15 mouse cellular contexts compared by ENCODE assay signal in the genomic region with DNA sequence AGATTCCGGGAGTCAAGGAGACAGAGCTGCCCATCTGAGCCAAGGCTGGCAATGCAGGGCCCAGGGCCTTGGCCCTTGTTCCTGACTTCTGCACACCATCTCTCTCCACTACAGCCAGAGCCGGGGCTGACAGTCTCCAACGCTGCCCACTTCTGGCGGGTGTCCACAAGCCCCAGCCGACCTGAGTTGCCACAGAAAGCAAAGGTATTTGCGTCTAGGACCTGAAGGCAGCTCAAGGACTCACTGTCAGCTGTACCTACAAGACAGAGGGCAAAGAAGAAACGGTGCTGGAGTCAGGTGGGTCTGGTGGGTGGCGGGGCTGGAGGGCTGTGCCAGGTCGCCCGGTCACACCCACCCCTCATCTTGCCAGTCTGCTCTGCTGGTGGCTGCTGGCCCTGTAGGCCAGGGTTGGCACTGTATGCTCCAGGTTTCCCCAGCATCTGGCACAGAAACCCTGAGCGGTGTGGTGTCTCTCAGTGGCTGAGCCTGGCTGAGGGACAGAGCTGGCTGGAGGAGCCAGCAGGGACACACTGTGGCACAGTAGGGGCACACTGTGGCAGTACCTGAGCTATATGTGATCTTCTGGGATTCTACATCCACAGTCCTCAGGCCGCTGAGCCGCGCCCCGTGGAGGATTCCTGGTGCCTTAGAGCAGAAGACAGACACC. TPM values are rescaled to one million over a fixed set of nuclear protein-coding genes. Genes with fewer than 3 reads are reported as not detected.
DNase-seq lines count a peak whose midpoint lies in the region; ATAC-seq and TF ChIP-seq lines count a peak whose summit lies in the region.
"Had no signal": no experiment of that assay in that cellular context is flagged by ENCODE, and none has a peak within 500 bp of the region (broad histone marks: within the 10 kb centered on the region; RNA-seq: fewer than 3 reads in every experiment).

No protein-coding gene starts in this region.

- 95% methylated on average over 15 of the region's 15 CpGs for WGBS in embryonic facial prominence, embryonic 13.5 days
- 92% methylated on average over 15 of the region's 15 CpGs for WGBS in embryonic facial prominence, embryonic 10.5 days
- WGBS in heart, postnatal 0 days = 83% methylated on average over 15 of the region's 15 CpGs
- 94% methylated on average over 15 of the region's 15 CpGs for WGBS in neural tube, embryonic 14.5 days
- 94% methylated on average over 15 of the region's 15 CpGs for WGBS in forebrain, postnatal 0 days

- H3K36me3 ChIP-seq in embryonic facial prominence, embryonic 13.5 days = peaks cover 84% of the 10 kb centered on the region
- peaks cover 94% of the 10 kb centered on the region for H3K36me3 ChIP-seq in embryonic facial prominence, embryonic 10.5 days (replicated peaks)
- peaks cover 60% of the 10 kb centered on the region for H3K36me3 ChIP-seq in heart, postnatal 0 days (replicated peaks; ENCODE audit: control insufficient read depth, insufficient read depth, low read length)
- peaks cover 40% of the 10 kb centered on the region for H3K36me3 ChIP-seq in neural tube, embryonic 14.5 days (ENCODE audit: control insufficient read depth, insufficient read depth, low read length)
- peaks cover 70% of the 10 kb centered on the region for H3K36me3 ChIP-seq in forebrain, postnatal 0 days (ENCODE audit: insufficient read depth)

- H3K9me3 ChIP-seq in embryonic facial prominence, embryonic 13.5 days = no peaks in the 10 kb centered on the region
- no peaks in the 10 kb centered on the region for H3K9me3 ChIP-seq in embryonic facial prominence, embryonic 10.5 days
- H3K9me3 ChIP-seq in heart, postnatal 0 days (replicated peaks; ENCODE audit: control insufficient read depth, low read length) = no peaks in the 10 kb centered on the region
- no peaks in the 10 kb centered on the region for H3K9me3 ChIP-seq in neural tube, embryonic 14.5 days (ENCODE audit: control insufficient read depth, low read length)
- H3K9me3 ChIP-seq in forebrain, postnatal 0 days (ENCODE audit: low read length) = no peaks in the 10 kb centered on the region
- H3K9me3 ChIP-seq: limb, embryonic 15.5 days had no signal

- no peaks in the 10 kb centered on the region for H3K27me3 ChIP-seq in embryonic facial prominence, embryonic 13.5 days
- no peaks in the 10 kb centered on the region for H3K27me3 ChIP-seq in embryonic facial prominence, embryonic 10.5 days (replicated peaks; ENCODE audit: low read depth, poor library complexity, severe bottlenecking)
- no peaks in the 10 kb centered on the region for H3K27me3 ChIP-seq in heart, postnatal 0 days (ENCODE audit: control insufficient read depth, insufficient read depth, low read length)
- H3K27me3 ChIP-seq in neural tube, embryonic 14.5 days (ENCODE audit: control insufficient read depth, insufficient read depth, low read length) = no peaks in the 10 kb centered on the region
- no peaks in the 10 kb centered on the region for H3K27me3 ChIP-seq in forebrain, postnatal 0 days (ENCODE audit: insufficient read depth, low read length)
- H3K27me3 ChIP-seq: limb, embryonic 15.5 days had no signal

- TF ChIP-seq EP300 in heart, postnatal 0 days (IDR thresholded peaks at IDR 0.05; ENCODE audit: low read depth) = no peak

- no peak overlapping the region for H3K27ac ChIP-seq in embryonic facial prominence, embryonic 13.5 days
- H3K27ac ChIP-seq in embryonic facial prominence, embryonic 10.5 days (replicated peaks) = no peak overlapping the region; the same call in 1 of the 2 replicates
- peak overlapping the region; percentile 79 for H3K27ac ChIP-seq in heart, postnatal 0 days (ENCODE audit: low read depth)
- H3K27ac ChIP-seq in neural tube, embryonic 14.5 days (ENCODE audit: low read depth, low read length) = 0 out of 2 replicates have a peak overlapping the region, but pooled peaks have one; percentile 16
- 0 out of 2 replicates have a peak overlapping the region, but pooled peaks have one; percentile 9 for H3K27ac ChIP-seq in forebrain, postnatal 0 days (ENCODE audit: low read depth, low read length)
- H3K27ac ChIP-seq: limb, embryonic 15.5 days had no signal

- no peak overlapping the region for H3K4me2 ChIP-seq in embryonic facial prominence, embryonic 13.5 days
- H3K4me2 ChIP-seq in heart, postnatal 0 days (ENCODE audit: low read depth, low read length) = no peak overlapping the region
- no peak overlapping the region for H3K4me2 ChIP-seq in neural tube, embryonic 14.5 days (ENCODE audit: low read depth, low read length)
- H3K4me2 ChIP-seq in forebrain, postnatal 0 days (ENCODE audit: low read depth) = no peak overlapping the region
- H3K4me2 ChIP-seq: limb, embryonic 15.5 days; midbrain, embryonic 11.5 days had no signal

- 0 out of 2 replicates have a peak overlapping the region, but pooled peaks have one; percentile 27 for H3K9ac ChIP-seq in embryonic facial prominence, embryonic 13.5 days
- H3K9ac ChIP-seq in heart, postnatal 0 days (replicated peaks; ENCODE audit: low read depth, low read length) = no peak overlapping the region
- no peak overlapping the region for H3K9ac ChIP-seq in neural tube, embryonic 14.5 days (replicated peaks; ENCODE audit: low read depth, low read length)
- H3K9ac ChIP-seq in forebrain, postnatal 0 days = no peak overlapping the region
- H3K9ac ChIP-seq: limb, embryonic 15.5 days had no signal

- no peak overlapping the region for H3K4me3 ChIP-seq in embryonic facial prominence, embryonic 13.5 days
- no peak overlapping the region for H3K4me3 ChIP-seq in embryonic facial prominence, embryonic 10.5 days
- no peak overlapping the region for H3K4me3 ChIP-seq in heart, postnatal 0 days (ENCODE audit: low read depth, low read length)
- H3K4me3 ChIP-seq in neural tube, embryonic 14.5 days (ENCODE audit: low read depth, low read length) = no peak overlapping the region
- no peak overlapping the region for H3K4me3 ChIP-seq in forebrain, postnatal 0 days (ENCODE audit: low read depth, low read length)
- H3K4me3 ChIP-seq: erythroblast, embryonic 14.5 days; limb, embryonic 15.5 days had no signal

- TF ChIP-seq CTCF in heart, postnatal 0 days (IDR thresholded peaks at IDR 0.05; ENCODE audit: low read depth) = no peak
- no peak for TF ChIP-seq CTCF in forebrain, postnatal 0 days (IDR thresholded peaks at IDR 0.05; ENCODE audit: low read depth)

- no peak for DNase-seq in embryonic facial prominence, embryonic 10.5 days (ENCODE audit: low spot score)
- no peak for DNase-seq in heart, postnatal 0 days (ENCODE audit: low spot score)
- no peak for DNase-seq in heart, postnatal 10 days
- no peak for DNase-seq in neural tube, embryonic 10.5 days (ENCODE audit: extremely low spot score, low spot score)
- DNase-seq in forebrain, postnatal 0 days = no peak
- DNase-seq in retina, postnatal 1 day = no peak
- DNase-seq: gastrocnemius, postnatal 14 days; layer of hippocampus, postnatal 36 days; right cerebral cortex, adult 18-20 months had no signal

- intact Hi-C loops in heart, postnatal 10 days (cut with DNase I) = no loop called here

- H3K4me1 ChIP-seq in embryonic facial prominence, embryonic 13.5 days = peaks cover 13% of the 10 kb centered on the region
- H3K4me1 ChIP-seq in embryonic facial prominence, embryonic 10.5 days = peaks cover 17% of the 10 kb centered on the region
- no peaks in the 10 kb centered on the region; the same call in 1 of the 2 replicates for H3K4me1 ChIP-seq in heart, postnatal 0 days (ENCODE audit: control insufficient read depth, insufficient read depth)
- no peaks in the 10 kb centered on the region for H3K4me1 ChIP-seq in neural tube, embryonic 14.5 days (ENCODE audit: control insufficient read depth, insufficient read depth, low read length)
- no peaks in the 10 kb centered on the region for H3K4me1 ChIP-seq in forebrain, postnatal 0 days (ENCODE audit: insufficient read depth)

- ATAC-seq in embryonic facial prominence, embryonic 13.5 days (ENCODE audit: insufficient number of reproducible peaks, insufficient read depth, low FRiP score, low TSS enrichment, low read depth) = no peak
- ATAC-seq in heart, postnatal 0 days (ENCODE audit: insufficient read depth, low read depth) = no peak
- no peak for ATAC-seq in neural tube, embryonic 14.5 days (ENCODE audit: low read depth)
- no peak for ATAC-seq in forebrain, postnatal 0 days
- ATAC-seq: hindbrain, embryonic 16.5 days had no signal

RNA-seq across cellular contexts. Expression of a gene that starts 7.8 kb away (rescaled TPM):
- 31.5 and 33.0 TPM in 2 replicates for polyA plus RNA-seq in embryonic facial prominence, embryonic 13.5 days (2015; fragmentation: Nextera tagmentation; extraction: Ambion mirVana)
- polyA plus RNA-seq in embryonic facial prominence, embryonic 10.5 days (2016; fragmentation: Nextera tagmentation; extraction: Ambion mirVana) = 49.1 and 52.0 TPM in 2 replicates
- 22.4 and 23.2 TPM in 2 replicates for total RNA-seq in heart, postnatal 0 days (2014; rRNA removed; ENCODE audit: low replicate concordance)
- polyA plus RNA-seq in heart, postnatal 0 days (2015; fragmentation: Nextera tagmentation; extraction: Ambion mirVana) = 11.4 and 12.4 TPM in 2 replicates
- 10 to 100 TPM in 1 of 2 experiments, 1 to 10 TPM in 1; 7.9 to 10.6 TPM for total RNA-seq in heart, postnatal 10 days (2021)
- polyA plus RNA-seq in neural tube, embryonic 14.5 days (2014; fragmentation: Nextera tagmentation; extraction: Ambion mirVana) = 31.4 and 32.1 TPM in 2 replicates
- total RNA-seq in forebrain, postnatal 0 days (2014; rRNA removed) = 48.4 and 54.0 TPM in 2 replicates
- polyA plus RNA-seq in forebrain, postnatal 0 days (2015; fragmentation: Nextera tagmentation; extraction: Ambion mirVana) = 38.6 and 41.2 TPM in 2 replicates

RNA-seq across cellular contexts. Expression of a gene that starts 11.7 kb away (rescaled TPM):
- polyA plus RNA-seq in embryonic facial prominence, embryonic 13.5 days (2015; fragmentation: Nextera tagmentation; extraction: Ambion mirVana) = 5.6 and 5.8 TPM in 2 replicates
- polyA plus RNA-seq in embryonic facial prominence, embryonic 10.5 days (2016; fragmentation: Nextera tagmentation; extraction: Ambion mirVana) = 7.0 and 7.4 TPM in 2 replicates
- 5.5 and 17.6 TPM in 2 replicates for total RNA-seq in heart, postnatal 0 days (2014; rRNA removed; ENCODE audit: low replicate concordance)
- polyA plus RNA-seq in heart, postnatal 0 days (2015; fragmentation: Nextera tagmentation; extraction: Ambion mirVana) = 4.2 and 4.4 TPM in 2 replicates
- total RNA-seq in heart, postnatal 10 days (2021) = 1 to 10 TPM; 2.1 to 6.4 TPM
- polyA plus RNA-seq in neural tube, embryonic 14.5 days (2014; fragmentation: Nextera tagmentation; extraction: Ambion mirVana) = 4.9 and 6.3 TPM in 2 replicates
- total RNA-seq in forebrain, postnatal 0 days (2014; rRNA removed) = 8.6 and 13.5 TPM in 2 replicates
- 10.9 and 13.9 TPM in 2 replicates for polyA plus RNA-seq in forebrain, postnatal 0 days (2015; fragmentation: Nextera tagmentation; extraction: Ambion mirVana)
- polyA plus RNA-seq: erythroblast, embryonic 14.5 days had no signal

RNA-seq across cellular contexts. Expression of a gene that starts 32.5 kb away (rescaled TPM):
- polyA plus RNA-seq in embryonic facial prominence, embryonic 13.5 days (2015; fragmentation: Nextera tagmentation; extraction: Ambion mirVana) = 3.3 and 3.9 TPM in 2 replicates
- polyA plus RNA-seq in embryonic facial prominence, embryonic 10.5 days (2016; fragmentation: Nextera tagmentation; extraction: Ambion mirVana) = 3.0 and 3.5 TPM in 2 replicates
- total RNA-seq in heart, postnatal 0 days (2014; rRNA removed; ENCODE audit: low replicate concordance) = 3.7 and 22.0 TPM in 2 replicates
- polyA plus RNA-seq in heart, postnatal 0 days (2015; fragmentation: Nextera tagmentation; extraction: Ambion mirVana) = 1.3 and 2.0 TPM in 2 replicates
- 1 to 10 TPM; 8.0 to 9.6 TPM for total RNA-seq in heart, postnatal 10 days (2021)
- 4.5 and 4.9 TPM in 2 replicates for polyA plus RNA-seq in neural tube, embryonic 14.5 days (2014; fragmentation: Nextera tagmentation; extraction: Ambion mirVana)
- 29.1 and 38.3 TPM in 2 replicates for total RNA-seq in forebrain, postnatal 0 days (2014; rRNA removed)
- 1.6 and 3.3 TPM in 2 replicates for polyA plus RNA-seq in forebrain, postnatal 0 days (2015; fragmentation: Nextera tagmentation; extraction: Ambion mirVana)

RNA-seq across cellular contexts. Expression of a gene that starts 54.4 kb away (rescaled TPM):
- polyA plus RNA-seq in embryonic facial prominence, embryonic 13.5 days (2015; fragmentation: Nextera tagmentation; extraction: Ambion mirVana) = 212 and 227 TPM in 2 replicates
- polyA plus RNA-seq in embryonic facial prominence, embryonic 10.5 days (2016; fragmentation: Nextera tagmentation; extraction: Ambion mirVana) = 188 and 190 TPM in 2 replicates
- 79.2 and 118 TPM in 2 replicates for total RNA-seq in heart, postnatal 0 days (2014; rRNA removed; ENCODE audit: low replicate concordance)
- 104 and 110 TPM in 2 replicates for polyA plus RNA-seq in heart, postnatal 0 days (2015; fragmentation: Nextera tagmentation; extraction: Ambion mirVana)
- 10 to 100 TPM; 70.2 to 75.0 TPM for total RNA-seq in heart, postnatal 10 days (2021)
- polyA plus RNA-seq in neural tube, embryonic 14.5 days (2014; fragmentation: Nextera tagmentation; extraction: Ambion mirVana) = 128 and 155 TPM in 2 replicates
- 64.6 and 72.5 TPM in 2 replicates for total RNA-seq in forebrain, postnatal 0 days (2014; rRNA removed)
- 133 and 140 TPM in 2 replicates for polyA plus RNA-seq in forebrain, postnatal 0 days (2015; fragmentation: Nextera tagmentation; extraction: Ambion mirVana)

Comparison
In these comparisons a context has a peak if more than half of its experiments do, and no peak if none do; other contexts are left out.
1. H3K27ac ChIP-seq: peak in heart, postnatal 0 days (single experiment), neural tube, embryonic 14.5 days (single experiment) and forebrain, postnatal 0 days (single experiment); none in embryonic facial prominence, embryonic 13.5 days (single experiment) and embryonic facial prominence, embryonic 10.5 days (single experiment).